Mouse (Mus musculus): ENCODE results near the gene Ankrd50.

GRCm38 (mm10) chr3:38466880-38467405, 17.7 kb downstream of the Ankrd50 start:
- no peak for TF ChIP-seq CTCF (IDR thresholded peaks at IDR 0.05)
- no peak for TF ChIP-seq POLR2A (IDR thresholded peaks at IDR 0.05; ENCODE audit: insufficient read depth, low read depth, low read length)
